Mouse (Mus musculus) embryonic facial prominence, embryonic 15.5 days (tissue): ENCODE data around the gene Bpifb9a. TPM values are rescaled to one million over a fixed set of nuclear protein-coding genes. Genes with fewer than 3 reads are reported as not detected.
"Not testable (repeated sequence)": the region's sequence is repeated elsewhere in the genome, so short reads cannot be mapped to it uniquely, and the experiment has no call there.

Experiments
- ATAC-seq: fragments of 200-750 bp; cut with Nextera tagmentation; 2 replicates; pipeline ENCODE4 v1.8.0; 2017; ENCODE audit warnings: low read depth, moderate TSS enrichment; ENCODE audit not compliant: insufficient number of reproducible peaks, low FRiP score, low TSS enrichment
- H3K27ac ChIP-seq: fragments of 300-500 bp; sonication (generic); replicated peaks from 2 replicates; pipeline ENCODE4 v1.5.1; 2015; ENCODE audit warnings: mild to moderate bottlenecking, inconsistent platforms
- H3K27me3 ChIP-seq: fragments of 300-500 bp; sonication (generic); 2 replicates; pipeline ENCODE4 v1.6.1; 2015; ENCODE audit warnings: inconsistent platforms
- H3K36me3 ChIP-seq: fragments of 300-500 bp; sonication (generic); 2 replicates; pipeline ENCODE4 v1.6.1; 2015; ENCODE audit warnings: mild to moderate bottlenecking, inconsistent platforms
- H3K4me1 ChIP-seq: fragments of 300-500 bp; sonication (generic); 2 replicates; pipeline ENCODE4 v1.6.1; 2015; ENCODE audit warnings: inconsistent platforms
- H3K4me2 ChIP-seq: fragments of 300-500 bp; sonication (generic); replicated peaks from 2 replicates; pipeline ENCODE4 v1.6.1; 2015; ENCODE audit warnings: mild to moderate bottlenecking, inconsistent platforms
- H3K4me3 ChIP-seq: fragments of 300-500 bp; sonication (generic); replicated peaks from 2 replicates; pipeline ENCODE4 v1.5.1; 2015; ENCODE audit warnings: mild to moderate bottlenecking, inconsistent platforms
- H3K9ac ChIP-seq: fragments of 300-500 bp; sonication (generic); 2 replicates; pipeline ENCODE4 v1.6.1; 2015; ENCODE audit warnings: inconsistent platforms
- H3K9me3 ChIP-seq: fragments of 300-500 bp; sonication (generic); replicated peaks from 2 replicates; pipeline ENCODE4 v1.6.1; 2016; ENCODE audit warnings: inconsistent platforms
- WGBS: fragments of 180-500 bp; shearing (Covaris S2); methylation state at CpG from one replicate; pipeline ENCODE4 v1.1.7; 2015; 5-methylcytosine and 5-hydroxymethylcytosine counted together
- polyA plus RNA-seq: library from polyadenylated mRNA; unstranded; fragments of >200 nt; fragmentation: Nextera tagmentation; extraction: Ambion mirVana; gene quantifications from 2 replicates; pipeline ENCODE4 v1.2.1, GENCODE M21; 2015

Gene Bpifb9a
- not detected in 2 replicates for polyA plus RNA-seq

- not testable (repeated sequence) for H3K4me2 ChIP-seq, H3K9me3 ChIP-seq, H3K4me1 ChIP-seq, ATAC-seq, H3K36me3 ChIP-seq, H3K27ac ChIP-seq, H3K4me3 ChIP-seq, H3K27me3 ChIP-seq, H3K9ac ChIP-seq
- 76% methylated on average over 5 of the region's 5 CpGs for WGBS
Observed at GRCm38 (mm10) chr2:154257554-154257953, at the start of gene Bpifb9a. TSS of gene Bpifb9a (plus strand) at chr2:154257854.

- Histone ChIP-seq H3K27ac (no peak overlapping the region), H3K4me2 (no peak overlapping the region), H3K9ac (no peak overlapping the region), H3K27me3 (no peaks in the 10 kb centered on the region), H3K4me3 (no peak overlapping the region), H3K36me3 (no peaks in the 10 kb centered on the region), H3K9me3 (no peaks in the 10 kb centered on the region), H3K4me1 (no peaks in the 10 kb centered on the region)
- WGBS, result 12% methylated on average over 3 of the region's 3 CpGs
- ATAC-seq, result no peak
Observed at GRCm38 (mm10) chr2:154209112-154209511, 48.5 kb upstream of the Bpifb9a start.

GRCm38 (mm10) chr2:154211121-154211520 is 46.5 kb upstream of the Bpifb9a start:
- Histone ChIP-seq H3K4me3 (no peak overlapping the region), H3K9ac (no peak overlapping the region), H3K27me3 (no peaks in the 10 kb centered on the region), H3K4me2 (no peak overlapping the region), H3K9me3 (no peaks in the 10 kb centered on the region), H3K4me1 (no peaks in the 10 kb centered on the region), H3K27ac (no peak overlapping the region), H3K36me3 (no peaks in the 10 kb centered on the region)
- ATAC-seq, result no peak
- 44% methylated on average over 1 of the region's 1 CpGs for WGBS

- no peak for ATAC-seq
- no peak overlapping the region for H3K9ac ChIP-seq
- no peaks in the 10 kb centered on the region for H3K36me3 ChIP-seq
- H3K27me3 ChIP-seq, result no peaks in the 10 kb centered on the region
- no peak overlapping the region for H3K4me3 ChIP-seq
- WGBS, result 80% methylated on average over 4 of the region's 4 CpGs
- no peaks in the 10 kb centered on the region for H3K9me3 ChIP-seq
- no peak overlapping the region for H3K27ac ChIP-seq
- H3K4me2 ChIP-seq, result no peak overlapping the region
- no peaks in the 10 kb centered on the region for H3K4me1 ChIP-seq
Observed at GRCm38 (mm10) chr2:154211881-154212280, 45.8 kb upstream of the Bpifb9a start.

GRCm38 (mm10) chr2:154215191-154215590 is 42.5 kb upstream of the Bpifb9a start:
- Histone ChIP-seq H3K4me2 (no peak overlapping the region), H3K4me3 (no peak overlapping the region), H3K27me3 (no peaks in the 10 kb centered on the region), H3K4me1 (no peaks in the 10 kb centered on the region), H3K9ac (no peak overlapping the region), H3K9me3 (no peaks in the 10 kb centered on the region), H3K36me3 (no peaks in the 10 kb centered on the region), H3K27ac (no peak overlapping the region)
- 12% methylated on average over 5 of the region's 5 CpGs for WGBS
- ATAC-seq, result no peak

- Histone ChIP-seq H3K27me3 (no peaks in the 10 kb centered on the region), H3K36me3 (no peaks in the 10 kb centered on the region), H3K4me3 (no peak overlapping the region), H3K9ac (no peak overlapping the region), H3K4me2 (no peak overlapping the region), H3K27ac (no peak overlapping the region), H3K9me3 (no peaks in the 10 kb centered on the region), H3K4me1 (peaks cover 16% of the 10 kb centered on the region)
- WGBS, result 73% methylated on average over 5 of the region's 5 CpGs
- ATAC-seq, result no peak
Observed at GRCm38 (mm10) chr2:154219950-154220349, 37.7 kb upstream of the Bpifb9a start.

GRCm38 (mm10) chr2:154223265-154223916 is 34.3 kb upstream of the Bpifb9a start, which contains the start of gene Bpifb5:
TSS of gene Bpifb5 (plus strand) at chr2:154223742.
- no peak within 1 kb of the TSS for H3K4me3 ChIP-seq
- no peaks in the 10 kb centered on the region for H3K36me3 ChIP-seq
- no peak within 1 kb of the TSS for H3K9ac ChIP-seq
- 8% methylated on average over 14 of the region's 14 CpGs for WGBS
- peak within 1 kb of the TSS; percentile 51 for H3K27ac ChIP-seq
- peak; percentile 63 for ATAC-seq
- H3K9me3 ChIP-seq, result no peaks in the 10 kb centered on the region
- peak within 1 kb of the TSS; percentile 24 for H3K4me2 ChIP-seq
- peaks cover 32% of the 10 kb centered on the region for H3K4me1 ChIP-seq
- H3K27me3 ChIP-seq, result no peaks in the 10 kb centered on the region

GRCm38 (mm10) chr2:154223917-154224273 is 33.8 kb upstream of the Bpifb9a start:
- H3K27me3 ChIP-seq, result no peaks in the 10 kb centered on the region
- H3K4me3 ChIP-seq, result no peak overlapping the region
- H3K4me2 ChIP-seq, result no peak overlapping the region; the same call in 1 of the 2 replicates
- peaks cover 34% of the 10 kb centered on the region for H3K4me1 ChIP-seq
- no peak overlapping the region for H3K27ac ChIP-seq
- no peaks in the 10 kb centered on the region for H3K36me3 ChIP-seq
- no peak overlapping the region for H3K9ac ChIP-seq
- 26% methylated on average over 2 of the region's 2 CpGs for WGBS
- H3K9me3 ChIP-seq, result no peaks in the 10 kb centered on the region
- ATAC-seq, result 0 out of 2 replicates have a peak, but pooled peaks have one; percentile 24

- Histone ChIP-seq H3K4me2 (no peak overlapping the region), H3K27me3 (no peaks in the 10 kb centered on the region), H3K36me3 (no peaks in the 10 kb centered on the region), H3K4me1 (peaks cover 34% of the 10 kb centered on the region), H3K9ac (no peak overlapping the region), H3K4me3 (no peak overlapping the region), H3K9me3 (no peaks in the 10 kb centered on the region), H3K27ac (0 out of 2 replicates have a peak overlapping the region, but pooled peaks have one; percentile 7)
- 57% methylated on average over 4 of the region's 4 CpGs for WGBS
- no peak for ATAC-seq
Observed at GRCm38 (mm10) chr2:154226991-154227390, 30.7 kb upstream of the Bpifb9a start.

GRCm38 (mm10) chr2:154227830-154228229 is 29.8 kb upstream of the Bpifb9a start:
- Histone ChIP-seq H3K4me2 (no peak overlapping the region), H3K36me3 (no peaks in the 10 kb centered on the region), H3K27me3 (no peaks in the 10 kb centered on the region), H3K9ac (no peak overlapping the region), H3K4me3 (no peak overlapping the region), H3K9me3 (no peaks in the 10 kb centered on the region), H3K27ac (no peak overlapping the region), H3K4me1 (peaks cover 30% of the 10 kb centered on the region)
- 73% methylated on average over 5 of the region's 5 CpGs for WGBS
- ATAC-seq, result no peak

GRCm38 (mm10) chr2:154233426-154233825 is 24.2 kb upstream of the Bpifb9a start:
- Histone ChIP-seq H3K4me2 (no peak overlapping the region), H3K27me3 (no peaks in the 10 kb centered on the region), H3K9ac (no peak overlapping the region), H3K36me3 (no peaks in the 10 kb centered on the region), H3K9me3 (no peaks in the 10 kb centered on the region), H3K4me3 (no peak overlapping the region), H3K4me1 (peaks cover 1% of the 10 kb centered on the region; the same call in 1 of the 2 replicates), H3K27ac (no peak overlapping the region)
- WGBS, result 83% methylated on average over 6 of the region's 6 CpGs
- ATAC-seq, result no peak

GRCm38 (mm10) chr2:154240771-154241170 is 16.9 kb upstream of the Bpifb9a start:
- Histone ChIP-seq H3K9me3 (no peaks in the 10 kb centered on the region), H3K36me3 (no peaks in the 10 kb centered on the region), H3K4me2 (no peak overlapping the region), H3K4me3 (no peak overlapping the region), H3K27ac (no peak overlapping the region), H3K4me1 (no peaks in the 10 kb centered on the region), H3K9ac (no peak overlapping the region), H3K27me3 (no peaks in the 10 kb centered on the region)
- no peak for ATAC-seq
- WGBS, result 83% methylated on average over 6 of the region's 6 CpGs
